Mouse (Mus musculus): Measurements from ENCODE around the gene Rnf168.

The Rnf168 gene

GRCm38 (mm10) chr16:32316601-32317000 lies 39.3 kb downstream of the Rnf168 start:
- no peak for DNase-seq (ENCODE audit: low spot score)

GRCm38 (mm10) chr16:32323953-32324352 lies 46.7 kb downstream of the Rnf168 start:
- DNase-seq (ENCODE audit: low spot score) = no peak

- no peak for DNase-seq (ENCODE audit: low spot score)
These were observed 53.8 kb downstream of the Rnf168 start for GRCm38 (mm10) chr16:32330876-32331670.

GRCm38 (mm10) chr16:32332040-32332555 lies 54.8 kb downstream of the Rnf168 start, which contains the start of gene Ubxn7:
Gene Ubxn7, plus strand, starts transcription at chr16:32332257.
- peak; percentile 98 for DNase-seq (ENCODE audit: low spot score)

GRCm38 (mm10) chr16:32332556-32333511 lies 55.6 kb downstream of the Rnf168 start:
- peak; percentile 43 for DNase-seq (ENCODE audit: low spot score)

- no peak for DNase-seq (ENCODE audit: low spot score)
These were observed 57.9 kb downstream of the Rnf168 start for GRCm38 (mm10) chr16:32335146-32335545.

- no peak for DNase-seq (ENCODE audit: low spot score)
These were observed 58.9 kb downstream of the Rnf168 start for GRCm38 (mm10) chr16:32336026-32336780.

- no peak for DNase-seq (ENCODE audit: low spot score)
These were observed 59.7 kb downstream of the Rnf168 start for GRCm38 (mm10) chr16:32337001-32337400.

- no peak for DNase-seq (ENCODE audit: low spot score)
These were observed 63.2 kb downstream of the Rnf168 start for GRCm38 (mm10) chr16:32340451-32340850.

- no peak for DNase-seq (ENCODE audit: low spot score)
These were observed 68.3 kb downstream of the Rnf168 start for GRCm38 (mm10) chr16:32345521-32345920.

- no peak for DNase-seq (ENCODE audit: low spot score)
These were observed 73.5 kb downstream of the Rnf168 start for GRCm38 (mm10) chr16:32350776-32351175.
